26 mouse cellular contexts compared by ENCODE assay signal in the genomic region with DNA sequence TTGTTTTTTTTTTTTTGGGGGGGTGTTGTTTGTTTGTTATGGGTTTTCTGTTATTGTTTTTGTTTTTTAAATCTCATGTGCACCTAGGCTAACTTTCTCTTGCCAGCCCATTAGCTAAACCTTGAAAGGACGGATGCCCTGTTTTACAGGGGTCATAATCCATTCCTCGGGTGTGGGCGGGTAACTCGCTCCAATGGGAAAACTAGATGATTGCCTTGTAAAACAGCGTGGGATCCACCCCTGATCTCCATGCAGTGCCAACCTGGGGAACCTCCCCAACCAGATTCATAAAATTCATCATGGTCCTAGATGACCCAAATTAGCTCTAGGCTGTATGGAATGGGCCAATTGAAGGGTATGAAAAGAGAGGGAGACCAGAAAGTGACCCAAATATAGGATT. TPM values are rescaled to one million over a fixed set of nuclear protein-coding genes. Genes with fewer than 3 reads are reported as not detected.
DNase-seq lines count a peak whose midpoint lies in the region; ATAC-seq and TF ChIP-seq lines count a peak whose summit lies in the region.
"Had no signal": no experiment of that assay in that cellular context is flagged by ENCODE, and none has a peak within 500 bp of the region (broad histone marks: within the 10 kb centered on the region; RNA-seq: fewer than 3 reads in every experiment).

No protein-coding gene starts in this region.

- H3K27me3 ChIP-seq in forebrain, embryonic 11.5 days (ENCODE audit: control insufficient read depth, insufficient read depth, low read length) = peaks cover 9% of the 10 kb centered on the region
- H3K27me3 ChIP-seq in forebrain, embryonic 12.5 days = peaks cover 58% of the 10 kb centered on the region
- peaks cover 16% of the 10 kb centered on the region for H3K27me3 ChIP-seq in intestine, embryonic 14.5 days (replicated peaks; ENCODE audit: control insufficient read depth, insufficient read depth, low read length)
- peaks cover 6% of the 10 kb centered on the region; the same call in 1 of the 2 replicates for H3K27me3 ChIP-seq in intestine, embryonic 16.5 days (replicated peaks; ENCODE audit: control insufficient read depth, insufficient read depth, low read length)
- peaks cover 4% of the 10 kb centered on the region for H3K27me3 ChIP-seq in liver, postnatal 0 days (ENCODE audit: insufficient read depth, low read length)
- H3K27me3 ChIP-seq: CH12.LX, Patski had no signal

- H3K27ac ChIP-seq in forebrain, embryonic 11.5 days (ENCODE audit: low read depth, low read length) = no peak overlapping the region
- no peak overlapping the region for H3K27ac ChIP-seq in forebrain, embryonic 12.5 days
- H3K27ac ChIP-seq in intestine, embryonic 14.5 days (ENCODE audit: low read depth) = no peak overlapping the region
- H3K27ac ChIP-seq in intestine, embryonic 16.5 days (ENCODE audit: low read length) = no peak overlapping the region
- no peak overlapping the region for H3K27ac ChIP-seq in liver, postnatal 0 days (ENCODE audit: low read depth)

- no peak for TF ChIP-seq EP300 in liver, postnatal 0 days (IDR thresholded peaks at IDR 0.05; ENCODE audit: low read depth)

- H3K9me3 ChIP-seq in forebrain, embryonic 11.5 days (ENCODE audit: control insufficient read depth, low read length) = no peaks in the 10 kb centered on the region
- H3K9me3 ChIP-seq in forebrain, embryonic 12.5 days = no peaks in the 10 kb centered on the region
- no peaks in the 10 kb centered on the region for H3K9me3 ChIP-seq in intestine, embryonic 14.5 days (ENCODE audit: control insufficient read depth, low read length)
- no peaks in the 10 kb centered on the region for H3K9me3 ChIP-seq in intestine, embryonic 16.5 days (ENCODE audit: control insufficient read depth, low read length)
- H3K9me3 ChIP-seq in liver, postnatal 0 days (ENCODE audit: low read length) = no peaks in the 10 kb centered on the region
- H3K9me3 ChIP-seq: G1E had no signal

- H3K4me2 ChIP-seq in forebrain, embryonic 11.5 days (ENCODE audit: low read depth, low read length, severe bottlenecking) = no peak overlapping the region
- H3K4me2 ChIP-seq in forebrain, embryonic 12.5 days = no peak overlapping the region
- H3K4me2 ChIP-seq in intestine, embryonic 14.5 days (ENCODE audit: low read length) = no peak overlapping the region
- H3K4me2 ChIP-seq in intestine, embryonic 16.5 days (ENCODE audit: low read depth, low read length) = no peak overlapping the region
- no peak overlapping the region for H3K4me2 ChIP-seq in liver, postnatal 0 days (ENCODE audit: low read depth, low read length)

- H3K9ac ChIP-seq in forebrain, embryonic 11.5 days (ENCODE audit: low read length) = no peak overlapping the region
- H3K9ac ChIP-seq in forebrain, embryonic 12.5 days = no peak overlapping the region
- no peak overlapping the region for H3K9ac ChIP-seq in intestine, embryonic 14.5 days (ENCODE audit: low read length)
- H3K9ac ChIP-seq in intestine, embryonic 16.5 days (ENCODE audit: low read depth, low read length) = no peak overlapping the region
- no peak overlapping the region for H3K9ac ChIP-seq in liver, postnatal 0 days (replicated peaks)

- WGBS in forebrain, embryonic 11.5 days = 81% methylated on average over 5 of the region's 5 CpGs
- 85% methylated on average over 5 of the region's 5 CpGs for WGBS in forebrain, embryonic 12.5 days
- 69% methylated on average over 5 of the region's 5 CpGs for WGBS in intestine, embryonic 14.5 days
- WGBS in intestine, embryonic 16.5 days = 65% methylated on average over 5 of the region's 5 CpGs
- 19% methylated on average over 5 of the region's 5 CpGs for WGBS in large intestine, adult 2 months
- 80% methylated on average over 5 of the region's 5 CpGs for whole genome bisulfite sequencing in liver, postnatal 0 days (ENCODE audit: insufficient replicate concordance)

- no peak overlapping the region for H3K4me3 ChIP-seq in forebrain, embryonic 11.5 days (ENCODE audit: low read depth, low read length)
- H3K4me3 ChIP-seq in forebrain, embryonic 12.5 days (replicated peaks) = no peak overlapping the region
- H3K4me3 ChIP-seq in intestine, embryonic 14.5 days (ENCODE audit: low read depth, low read length) = no peak overlapping the region
- H3K4me3 ChIP-seq in intestine, embryonic 16.5 days (ENCODE audit: low read length) = no peak overlapping the region
- no peak overlapping the region for H3K4me3 ChIP-seq in liver, postnatal 0 days (ENCODE audit: low read depth, low read length)

- ATAC-seq in forebrain, embryonic 11.5 days (replicated peaks; ENCODE audit: low FRiP score) = no peak
- no peak for ATAC-seq in forebrain, embryonic 12.5 days (ENCODE audit: low FRiP score)
- no peak for ATAC-seq in intestine, embryonic 14.5 days (replicated peaks; ENCODE audit: low FRiP score, low TSS enrichment, low read depth)
- no peak for ATAC-seq in intestine, embryonic 16.5 days
- ATAC-seq in liver, postnatal 0 days = no peak
- ATAC-seq: activated CD4-positive, CD25-positive, alpha-beta regulatory T cell, adult 4 months; CD4-positive, CD25-positive, alpha-beta regulatory T cell, adult 4 months; Patski had no signal

- H3K4me1 ChIP-seq in forebrain, embryonic 11.5 days (replicated peaks; ENCODE audit: control insufficient read depth, insufficient read depth, low read length) = peaks cover 16% of the 10 kb centered on the region
- peaks cover 20% of the 10 kb centered on the region for H3K4me1 ChIP-seq in forebrain, embryonic 12.5 days
- no peaks in the 10 kb centered on the region for H3K4me1 ChIP-seq in intestine, embryonic 14.5 days (replicated peaks; ENCODE audit: control insufficient read depth, insufficient read depth, low read length)
- no peaks in the 10 kb centered on the region for H3K4me1 ChIP-seq in intestine, embryonic 16.5 days (ENCODE audit: control insufficient read depth, insufficient read depth, low read length)
- H3K4me1 ChIP-seq in liver, postnatal 0 days (ENCODE audit: insufficient read depth) = no peaks in the 10 kb centered on the region

- DNase-seq in forebrain, embryonic 11.5 days (ENCODE audit: low spot score) = peak; percentile 37
- DNase-seq in heart, adult 11 months = peak; percentile 51
- no peak for DNase-seq in heart, postnatal 4 days
- DNase-seq in intestine, embryonic 14.5 days (ENCODE audit: low spot score) = peak; percentile 31
- DNase-seq in large intestine, adult 2 months (ENCODE audit: low read depth, low spot score) = peak; percentile 71
- DNase-seq in liver, postnatal 0 days = no peak
- DNase-seq: adrenal gland, adult 2 months; adrenal gland, adult 8-10 months; adrenal gland, postnatal 10 days; adrenal gland, postnatal 14 days; adrenal gland, postnatal 25 days; adrenal gland, postnatal 36 days; B cell, adult 2 months; cerebellum, adult 11 months; cerebellum, adult 11-12 months had no signal

- H3K36me3 ChIP-seq in forebrain, embryonic 11.5 days (ENCODE audit: control insufficient read depth, insufficient read depth, low read length) = no peaks in the 10 kb centered on the region
- no peaks in the 10 kb centered on the region for H3K36me3 ChIP-seq in forebrain, embryonic 12.5 days (replicated peaks)
- no peaks in the 10 kb centered on the region for H3K36me3 ChIP-seq in intestine, embryonic 14.5 days (ENCODE audit: control insufficient read depth, insufficient read depth, low read length)
- H3K36me3 ChIP-seq in intestine, embryonic 16.5 days (ENCODE audit: control insufficient read depth, insufficient read depth, low read length) = no peaks in the 10 kb centered on the region
- no peaks in the 10 kb centered on the region for H3K36me3 ChIP-seq in liver, postnatal 0 days (replicated peaks; ENCODE audit: insufficient read depth, low read length)

- TF ChIP-seq CTCF in liver, postnatal 0 days (IDR thresholded peaks at IDR 0.05; ENCODE audit: low read depth) = no peak

RNA-seq across cellular contexts. Expression of gene Gm5089, which starts 51.0 kb away (rescaled TPM):
- polyA plus RNA-seq in forebrain, embryonic 11.5 days (2014; fragmentation: Nextera tagmentation; extraction: Ambion mirVana) = 1.7 and 2.4 TPM in 2 replicates
- polyA plus RNA-seq in forebrain, embryonic 12.5 days (2016; fragmentation: Nextera tagmentation; extraction: Ambion mirVana) = 1.6 and 2.1 TPM in 2 replicates
- not detected for total RNA-seq in heart, postnatal 4 days (2021)
- not detected in 2 replicates for polyA plus RNA-seq in intestine, embryonic 14.5 days (2014; fragmentation: Nextera tagmentation; extraction: Ambion mirVana)
- polyA plus RNA-seq in intestine, embryonic 16.5 days (2015; fragmentation: Nextera tagmentation; extraction: Ambion mirVana) = not detected in 2 replicates
- 0.07 TPM in 1 of 2 replicates, not detected in the other for polyA plus RNA-seq in large intestine, adult 2 months (2012; rRNA removed)
- not detected in 2 replicates for polyA plus RNA-seq in liver, postnatal 0 days (2015; fragmentation: Nextera tagmentation; extraction: Ambion mirVana)
- total RNA-seq: adrenal gland, adult 18-20 months; adrenal gland, adult 2 months; adrenal gland, adult 8-10 months; adrenal gland, postnatal 10 days; adrenal gland, postnatal 14 days; adrenal gland, postnatal 25 days; adrenal gland, postnatal 36 days; adrenal gland, postnatal 4 days; CH12.LX; MEL had no signal
- polyA plus RNA-seq: activated CD4-positive, CD25-positive, alpha-beta regulatory T cell, adult 4 months; adrenal gland, adult 2 months; C2C12; CD4-positive, CD25-positive, alpha-beta regulatory T cell, adult 4 months; G1E; Patski had no signal

Comparison
In these comparisons a context has a peak if more than half of its experiments do, and no peak if none do; other contexts are left out.
1. DNase-seq: peak in forebrain, embryonic 11.5 days (single experiment), heart, adult 11 months (single experiment), intestine, embryonic 14.5 days (single experiment) and large intestine, adult 2 months (single experiment); none in heart, postnatal 4 days (single experiment) and liver, postnatal 0 days (single experiment).